Mouse (Mus musculus) embryonic facial prominence, embryonic 14.5 days (tissue): ENCODE measurements at regions not wholly inside any gene's neighbourhood (a gene's known extent, or its start where the extent isn't known, plus 50 kb on each side); places are given as distances from the start of the nearest gene placed in this dataset.

ENCODE experiments used
- ATAC-seq: fragments of 200-750 bp; cut with Nextera tagmentation; 2 replicates; pipeline ENCODE4 v1.8.0; 2017; ENCODE audit warnings: low read depth, moderate number of reproducible peaks, moderate TSS enrichment
- DNase-seq: peaks from one replicate; pipeline ENCODE4 v3.0.0-alpha.2; 2015; ENCODE audit warnings: low spot score
- H3K27ac ChIP-seq: fragments of 300-500 bp; sonication (generic); replicated peaks from 2 replicates; pipeline ENCODE4 v1.5.1; 2014; ENCODE audit warnings: low read depth, mild to moderate bottlenecking, low read length, moderate library complexity
- H3K27me3 ChIP-seq: fragments of 300-500 bp; sonication (generic); replicated peaks from 2 replicates; pipeline ENCODE4 v1.6.1; 2014; ENCODE audit warnings: low read length; ENCODE audit not compliant: control insufficient read depth, insufficient read depth
- H3K36me3 ChIP-seq: fragments of 300-500 bp; sonication (generic); 2 replicates; pipeline ENCODE4 v1.6.1; 2014; ENCODE audit warnings: low read length, mixed read lengths; ENCODE audit not compliant: control insufficient read depth, insufficient read depth
- H3K4me1 ChIP-seq: fragments of 300-500 bp; sonication (generic); 2 replicates; pipeline ENCODE4 v1.6.1; 2014; ENCODE audit warnings: antibody characterized with exemption, low read length; ENCODE audit not compliant: control insufficient read depth, insufficient read depth
- H3K4me2 ChIP-seq: fragments of 300-500 bp; sonication (generic); 2 replicates; pipeline ENCODE4 v1.6.1; 2014; ENCODE audit warnings: low read depth, mild to moderate bottlenecking, low read length, moderate library complexity, mixed read lengths
- H3K4me3 ChIP-seq: fragments of 300-500 bp; sonication (generic); 2 replicates; pipeline ENCODE4 v1.5.1; 2014; ENCODE audit warnings: low read depth, mild to moderate bottlenecking, low read length
- H3K9ac ChIP-seq: fragments of 300-500 bp; sonication (generic); 2 replicates; pipeline ENCODE4 v1.6.1; 2014; ENCODE audit warnings: low read depth, mild to moderate bottlenecking, low read length, moderate library complexity, mixed read lengths
- H3K9me3 ChIP-seq: fragments of 300-500 bp; sonication (generic); 2 replicates; pipeline ENCODE4 v1.6.1; 2016; ENCODE audit warnings: low read length; ENCODE audit not compliant: control insufficient read depth
- WGBS: fragments of 180-500 bp; shearing (Covaris S2); extraction: QIAGEN DNeasy Blood & Tissue Kit; methylation state at CpG from one replicate; pipeline ENCODE4 v1.1.7; 2014; 5-methylcytosine and 5-hydroxymethylcytosine counted together

DNA sequence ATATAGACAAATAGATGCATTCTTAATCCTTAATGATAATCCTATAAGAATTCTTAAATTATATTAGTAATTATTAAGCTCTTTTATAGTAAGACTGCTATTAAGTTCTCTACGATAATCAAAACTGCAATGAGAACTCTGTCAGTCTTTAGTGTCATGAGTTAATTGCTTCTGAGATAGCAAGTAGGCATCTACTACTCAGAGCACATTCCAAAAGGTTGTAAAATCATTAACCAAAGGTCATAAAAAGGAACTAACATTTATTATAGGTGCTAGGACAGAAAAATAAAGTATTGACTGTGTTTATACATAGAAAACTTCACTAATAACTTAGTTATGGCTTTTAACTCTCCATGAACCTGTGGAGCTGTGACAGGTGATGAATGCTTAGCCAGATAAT lies 84.1 kb upstream of the Gm6657 start:
- H3K4me2 ChIP-seq: no peak overlapping the region
- H3K27ac ChIP-seq: no peak overlapping the region
- WGBS: 83% methylated on average over 1 of the region's 1 CpGs
- no peaks in the 10 kb centered on the region for H3K4me1 ChIP-seq
- H3K4me3 ChIP-seq: no peak overlapping the region
- H3K9me3 ChIP-seq: no peaks in the 10 kb centered on the region
- H3K27me3 ChIP-seq: no peaks in the 10 kb centered on the region
- no peaks in the 10 kb centered on the region for H3K36me3 ChIP-seq
- H3K9ac ChIP-seq: no peak overlapping the region
- DNase-seq: no peak
- ATAC-seq: no peak

DNA sequence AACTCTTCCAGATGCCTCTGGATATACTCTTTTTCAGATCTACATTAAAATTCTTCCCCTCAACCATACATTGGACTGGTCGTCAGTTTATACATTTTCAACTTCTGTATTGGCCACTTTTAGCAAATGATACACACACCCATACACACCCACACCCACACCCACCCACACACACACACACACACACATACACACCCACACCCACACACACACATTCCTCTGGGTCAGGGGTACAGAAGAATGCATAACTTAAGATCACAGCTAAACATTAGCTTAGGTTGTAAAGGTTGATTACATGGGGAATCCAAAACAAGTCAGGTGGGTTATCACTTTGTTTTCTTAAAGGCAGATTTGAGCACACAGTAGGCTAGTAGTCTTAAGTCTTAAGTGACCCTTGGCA lies 75.9 kb upstream of the Gm6657 start:
- DNase-seq (no peak), ATAC-seq (no peak)
- no peak overlapping the region for H3K4me3 ChIP-seq
- WGBS: 70% methylated on average over 1 of the region's 1 CpGs
- H3K27ac ChIP-seq: no peak overlapping the region
- H3K4me1 ChIP-seq: no peaks in the 10 kb centered on the region
- no peaks in the 10 kb centered on the region for H3K27me3 ChIP-seq
- no peaks in the 10 kb centered on the region for H3K36me3 ChIP-seq
- H3K9ac ChIP-seq: no peak overlapping the region
- H3K9me3 ChIP-seq: no peaks in the 10 kb centered on the region
- no peak overlapping the region for H3K4me2 ChIP-seq

DNA sequence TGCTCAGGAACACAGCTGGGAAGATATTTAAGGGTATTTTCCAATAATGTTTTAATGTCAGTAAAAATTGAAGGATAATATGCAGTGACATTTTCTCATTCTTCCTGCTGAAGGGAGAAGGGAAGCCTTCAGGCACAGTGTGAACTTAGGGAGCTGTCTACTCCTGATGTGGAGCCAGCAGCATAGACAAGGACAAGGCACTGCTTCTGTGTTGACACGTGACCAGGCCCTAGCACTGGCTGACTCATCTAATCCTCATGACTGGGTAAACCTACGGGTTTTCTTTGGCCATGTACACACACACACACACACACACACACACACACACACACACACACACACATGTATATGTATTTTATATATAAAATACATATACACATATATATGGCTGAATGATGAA lies 74.8 kb upstream of the Gm6657 start:
- Histone ChIP-seq H3K4me2 (no peak overlapping the region), H3K4me3 (no peak overlapping the region), H3K4me1 (no peaks in the 10 kb centered on the region), H3K9me3 (no peaks in the 10 kb centered on the region), H3K36me3 (no peaks in the 10 kb centered on the region), H3K27ac (no peak overlapping the region), H3K9ac (no peak overlapping the region), H3K27me3 (no peaks in the 10 kb centered on the region)
- ATAC-seq: no peak
- WGBS: 68% methylated on average over 2 of the region's 2 CpGs
- no peak for DNase-seq

DNA sequence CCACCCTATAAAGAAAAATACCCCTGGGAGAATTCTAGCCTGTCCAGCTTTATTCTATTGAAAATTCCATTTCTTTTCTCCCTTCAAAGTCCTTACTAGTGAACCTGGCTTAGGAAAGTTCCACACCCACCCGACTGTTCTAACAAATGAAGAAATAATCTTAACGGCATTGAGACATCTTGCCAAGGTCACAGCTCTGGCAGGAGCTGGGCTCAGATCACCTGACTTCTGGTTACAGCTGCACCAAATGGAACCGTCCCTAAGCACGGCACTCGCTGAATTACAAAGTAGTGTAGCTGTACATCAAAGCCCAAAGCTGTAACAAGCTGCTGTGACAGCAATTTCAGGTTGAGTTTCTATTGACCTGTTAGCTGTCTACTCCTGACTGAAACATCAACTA lies 74.2 kb upstream of the Gm6657 start:
- H3K9ac ChIP-seq: no peak overlapping the region
- DNase-seq: no peak
- no peak overlapping the region for H3K4me3 ChIP-seq
- H3K27me3 ChIP-seq: no peaks in the 10 kb centered on the region
- WGBS: 63% methylated on average over 5 of the region's 5 CpGs
- H3K4me1 ChIP-seq: no peaks in the 10 kb centered on the region
- no peak for ATAC-seq
- no peaks in the 10 kb centered on the region for H3K36me3 ChIP-seq
- H3K9me3 ChIP-seq: no peaks in the 10 kb centered on the region
- H3K4me2 ChIP-seq: no peak overlapping the region
- no peak overlapping the region for H3K27ac ChIP-seq

DNA sequence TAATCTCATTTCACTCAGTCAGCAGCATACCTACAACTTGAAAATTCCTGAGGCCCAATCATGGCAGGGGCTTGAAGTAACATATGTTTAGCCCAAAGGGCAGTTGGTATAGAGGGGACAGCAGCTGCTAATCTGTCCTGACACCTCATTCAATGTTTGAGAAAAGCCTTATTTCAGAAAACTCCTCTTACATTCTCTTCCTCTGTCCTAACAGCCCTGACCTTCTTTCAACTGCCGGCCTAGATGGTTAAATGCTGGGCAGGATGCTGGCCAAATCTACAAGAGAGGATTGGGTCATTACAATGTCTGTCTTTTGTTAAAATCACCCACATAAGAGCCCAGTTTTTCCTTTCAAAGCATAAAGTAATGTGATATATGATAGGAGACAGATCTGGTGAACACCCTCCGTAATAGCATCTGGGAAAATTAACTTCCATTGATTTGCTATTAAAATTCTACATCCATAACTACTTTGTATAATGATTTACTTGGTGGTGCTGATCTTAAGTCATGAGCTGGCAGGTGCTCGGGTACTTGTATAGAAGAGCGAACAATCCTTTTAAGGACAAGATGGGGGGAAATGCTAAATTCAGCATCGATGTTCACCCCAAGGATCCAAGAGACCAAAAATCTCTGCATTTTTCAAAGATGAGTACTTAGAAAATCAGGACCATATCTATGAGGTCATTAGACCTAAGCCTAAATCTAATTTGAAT lies 64.8 kb upstream of the Gm6657 start:
- no peaks in the 10 kb centered on the region for H3K27me3 ChIP-seq
- H3K36me3 ChIP-seq: no peaks in the 10 kb centered on the region
- no peak for ATAC-seq
- no peak overlapping the region for H3K9ac ChIP-seq
- H3K4me2 ChIP-seq: no peak overlapping the region
- WGBS: 76% methylated on average over 5 of the region's 5 CpGs
- no peak overlapping the region for H3K27ac ChIP-seq
- no peaks in the 10 kb centered on the region for H3K4me1 ChIP-seq
- no peak for DNase-seq
- H3K9me3 ChIP-seq: no peaks in the 10 kb centered on the region
- no peak overlapping the region for H3K4me3 ChIP-seq

DNA sequence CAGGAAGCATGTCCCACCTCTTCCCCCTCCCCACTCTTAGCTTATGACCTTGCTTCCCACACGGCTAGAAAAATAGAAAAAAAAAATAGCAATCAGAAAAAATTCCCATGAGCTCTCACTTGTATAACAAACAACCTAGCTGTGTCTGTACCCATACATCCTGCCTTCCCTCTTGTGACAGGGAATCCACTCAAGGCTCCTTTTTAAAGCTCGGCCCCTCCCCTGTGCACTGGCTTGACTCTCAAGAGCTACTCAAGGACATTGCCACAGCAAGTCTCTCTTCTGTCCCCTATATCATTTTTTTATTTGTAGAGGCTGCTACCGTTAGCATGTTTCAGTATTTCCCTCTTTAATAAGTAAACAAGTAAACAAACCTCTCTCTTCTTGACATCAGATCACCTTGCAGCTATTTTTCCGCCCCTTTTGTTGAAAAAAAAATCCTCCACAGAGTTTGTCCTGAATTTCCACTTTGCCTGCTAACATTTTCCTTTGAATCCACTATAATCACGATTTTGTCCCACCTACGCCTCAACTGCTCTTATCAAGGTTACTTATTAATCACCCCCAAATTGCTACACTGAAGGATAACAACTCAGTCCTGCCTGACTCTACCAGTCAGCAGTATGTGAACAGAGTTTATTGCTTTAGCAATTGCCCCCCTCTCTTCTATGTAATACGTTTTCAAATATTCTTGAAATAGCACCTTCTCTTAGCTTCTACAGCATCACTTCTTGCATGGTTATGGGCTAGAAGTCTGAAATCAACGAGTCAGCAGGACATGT lies 61.8 kb upstream of the Gm6657 start:
- H3K27me3 ChIP-seq: no peaks in the 10 kb centered on the region
- no peaks in the 10 kb centered on the region for H3K36me3 ChIP-seq
- no peak overlapping the region for H3K4me2 ChIP-seq
- no peak overlapping the region for H3K4me3 ChIP-seq
- WGBS: 68% methylated on average over 8 of the region's 8 CpGs
- no peak overlapping the region for H3K9ac ChIP-seq
- H3K4me1 ChIP-seq: no peaks in the 10 kb centered on the region
- no peaks in the 10 kb centered on the region for H3K9me3 ChIP-seq
- H3K27ac ChIP-seq: no peak overlapping the region
- ATAC-seq: no peak
- no peak for DNase-seq

DNA sequence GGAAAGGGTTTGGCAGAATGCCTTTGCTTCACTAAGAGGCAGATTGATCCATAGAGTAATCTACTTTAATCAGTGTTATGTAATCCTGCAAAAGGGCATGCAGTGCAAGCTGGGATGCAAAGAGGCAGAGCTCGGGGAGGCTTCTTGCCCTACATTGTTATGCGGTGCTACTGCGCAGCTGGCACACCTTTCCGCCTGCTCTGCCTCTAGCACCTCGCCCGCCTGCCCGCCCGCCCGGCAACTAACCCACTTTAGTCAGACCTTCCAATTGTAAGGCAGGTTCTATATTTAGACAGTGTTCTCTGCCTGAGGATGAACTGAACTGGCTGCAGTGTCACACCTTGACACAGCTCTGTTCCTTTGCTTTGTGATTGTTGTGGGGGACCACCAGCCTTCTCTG lies 60.7 kb upstream of the Gm6657 start:
- WGBS: 76% methylated on average over 9 of the region's 9 CpGs
- Histone ChIP-seq H3K27ac (no peak overlapping the region), H3K9me3 (no peaks in the 10 kb centered on the region), H3K4me2 (no peak overlapping the region), H3K9ac (no peak overlapping the region), H3K4me1 (no peaks in the 10 kb centered on the region), H3K36me3 (no peaks in the 10 kb centered on the region), H3K4me3 (no peak overlapping the region), H3K27me3 (no peaks in the 10 kb centered on the region)
- ATAC-seq: no peak
- no peak for DNase-seq

DNA sequence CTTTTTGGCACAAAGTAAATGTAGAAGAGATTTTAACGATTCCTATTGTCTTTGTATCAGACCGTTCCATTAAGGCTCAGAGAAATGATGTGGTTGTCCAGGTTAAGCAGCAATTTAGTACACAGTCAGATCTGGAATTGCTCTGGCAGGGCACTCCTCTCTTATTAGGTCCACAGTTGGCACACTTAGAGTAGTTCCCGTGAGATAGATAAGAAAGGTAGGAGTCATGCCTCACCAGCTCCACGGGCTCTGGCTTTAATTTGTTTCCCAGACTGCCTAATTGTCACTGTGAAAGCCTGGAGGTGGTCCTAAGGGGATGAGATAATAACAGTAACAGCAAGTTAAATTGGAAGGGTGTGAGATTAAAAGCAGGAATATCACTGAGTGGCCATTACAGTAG lies 60.1 kb upstream of the Gm6657 start:
- no peak for ATAC-seq
- Histone ChIP-seq H3K9me3 (no peaks in the 10 kb centered on the region), H3K4me1 (no peaks in the 10 kb centered on the region), H3K36me3 (no peaks in the 10 kb centered on the region), H3K4me2 (no peak overlapping the region), H3K27me3 (no peaks in the 10 kb centered on the region), H3K9ac (no peak overlapping the region), H3K4me3 (no peak overlapping the region), H3K27ac (no peak overlapping the region)
- no peak for DNase-seq
- WGBS: 51% methylated on average over 4 of the region's 4 CpGs

DNA sequence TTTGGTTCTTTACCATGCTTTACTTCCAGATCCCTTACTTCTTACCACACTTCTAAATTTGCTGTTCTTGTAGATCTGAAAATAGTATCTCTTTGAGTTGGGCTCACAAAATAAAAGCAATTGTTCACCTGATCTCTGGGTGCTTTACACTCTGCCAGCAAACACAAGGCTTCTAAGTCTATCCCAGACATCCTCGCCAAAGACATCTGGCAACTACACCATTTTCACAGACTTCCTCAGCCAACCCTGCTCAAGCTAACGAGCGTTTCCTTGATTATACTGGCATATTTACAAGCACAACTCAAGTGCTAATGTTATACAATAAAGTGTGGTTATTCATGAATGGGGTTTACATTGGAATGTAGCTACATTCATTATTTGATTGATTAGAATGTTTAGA lies 56.8 kb upstream of the Gm6657 start:
- ATAC-seq: no peak
- H3K4me2 ChIP-seq: no peak overlapping the region
- H3K4me3 ChIP-seq: no peak overlapping the region
- no peaks in the 10 kb centered on the region for H3K9me3 ChIP-seq
- H3K27me3 ChIP-seq: no peaks in the 10 kb centered on the region
- WGBS: 71% methylated on average over 3 of the region's 3 CpGs
- H3K27ac ChIP-seq: no peak overlapping the region
- no peaks in the 10 kb centered on the region for H3K4me1 ChIP-seq
- H3K9ac ChIP-seq: no peak overlapping the region
- no peak for DNase-seq
- H3K36me3 ChIP-seq: no peaks in the 10 kb centered on the region
